Mouse (Mus musculus): ENCODE measurements around the gene Pcgf6. TPM values are rescaled to one million over a fixed set of nuclear protein-coding genes. Genes with fewer than 3 reads are reported as not detected.
A peak's percentile ranks its signal among the peaks of the same experiment; 100 is the strongest.

Gene Pcgf6
- polyA plus RNA-seq, 1 experiment from 2014 or later = 28.0 TPM

- Histone ChIP-seq H3K4me1 (replicated peaks) (peaks cover 36% of the 10 kb centered on the region), H3K9me3 (no peaks in the 10 kb centered on the region), H3K4me3 (peak overlapping the region; percentile 62), H3K27me3 (ENCODE audit: insufficient read depth, poor library complexity, severe bottlenecking) (peaks cover 36% of the 10 kb centered on the region), H3K36me3 (peaks cover 30% of the 10 kb centered on the region), H3K27ac (peak overlapping the region; percentile 74)
- WGBS = 16% methylated on average over 6 of the region's 6 CpGs
- peak; percentile 75 for DNase-seq (ENCODE audit: low spot score)
Measured at GRCm38 (mm10) chr19:47019326-47019725, 31.4 kb downstream of the Pcgf6 start.

DNA sequence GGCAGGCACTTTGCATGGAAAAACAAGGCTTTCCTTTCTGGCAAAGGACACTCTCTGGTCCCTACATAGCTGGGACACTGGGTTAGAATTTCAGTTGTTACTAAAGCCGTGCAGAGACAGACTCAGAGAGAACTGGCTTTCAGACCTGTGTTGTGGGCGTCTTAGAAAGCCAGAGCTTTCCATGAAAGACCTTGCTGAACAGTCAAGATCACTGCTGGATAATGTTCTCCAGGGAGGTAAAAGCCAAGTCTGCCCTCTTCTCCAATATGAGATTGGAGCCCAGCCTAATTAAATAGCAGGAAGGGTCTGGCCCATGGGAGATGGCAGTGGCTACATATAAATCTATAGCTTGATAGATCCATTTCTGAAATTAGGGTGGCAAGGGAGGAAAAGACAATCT, 32.4 kb downstream of the Pcgf6 start:
- peaks cover 23% of the 10 kb centered on the region for H3K36me3 ChIP-seq
- WGBS = 21% methylated on average over 2 of the region's 2 CpGs
- H3K4me3 ChIP-seq = peak overlapping the region; percentile 62
- peaks cover 45% of the 10 kb centered on the region for H3K4me1 ChIP-seq (replicated peaks)
- no peaks in the 10 kb centered on the region for H3K9me3 ChIP-seq
- DNase-seq (ENCODE audit: low spot score) = no peak
- peak overlapping the region; percentile 83 for H3K27ac ChIP-seq
- H3K27me3 ChIP-seq (ENCODE audit: insufficient read depth, poor library complexity, severe bottlenecking) = peaks cover 46% of the 10 kb centered on the region

- 7% methylated on average over 3 of the region's 3 CpGs for WGBS
- H3K27me3 ChIP-seq (ENCODE audit: insufficient read depth, poor library complexity, severe bottlenecking) = peaks cover 51% of the 10 kb centered on the region
- DNase-seq (ENCODE audit: low spot score) = no peak
- H3K27ac ChIP-seq = peak overlapping the region; percentile 83
- peak overlapping the region; percentile 62 for H3K4me3 ChIP-seq
- peaks cover 18% of the 10 kb centered on the region for H3K36me3 ChIP-seq
- peaks cover 45% of the 10 kb centered on the region for H3K4me1 ChIP-seq (replicated peaks)
- no peaks in the 10 kb centered on the region for H3K9me3 ChIP-seq
Measured at GRCm38 (mm10) chr19:47017831-47018230, 32.9 kb downstream of the Pcgf6 start.

DNA sequence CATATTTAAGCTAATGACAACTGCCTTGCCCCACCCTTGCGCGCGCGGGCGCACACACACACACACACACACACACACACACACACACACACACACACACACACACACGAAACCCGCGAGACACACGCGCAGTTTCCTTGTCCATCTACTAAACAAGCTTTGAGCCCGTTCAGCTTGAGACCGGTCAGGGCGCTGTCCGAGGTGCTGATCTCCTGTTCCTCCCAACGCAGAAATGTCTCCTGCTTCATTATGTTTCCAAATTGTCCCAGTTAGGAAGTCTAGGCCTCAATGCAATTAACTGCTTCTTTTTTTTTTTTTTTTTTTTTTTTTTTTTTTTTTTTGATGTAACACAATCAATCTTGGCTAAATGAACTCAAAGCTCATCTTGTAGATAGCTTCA, 34.2 kb downstream of the Pcgf6 start:
- Histone ChIP-seq H3K4me1 (replicated peaks) (peaks cover 45% of the 10 kb centered on the region), H3K27ac (no peak overlapping the region), H3K36me3 (peaks cover 6% of the 10 kb centered on the region; the same call in 1 of the 2 replicates), H3K9me3 (no peaks in the 10 kb centered on the region), H3K4me3 (peak overlapping the region; percentile 62), H3K27me3 (ENCODE audit: insufficient read depth, poor library complexity, severe bottlenecking) (peaks cover 60% of the 10 kb centered on the region)
- under 1% methylated on average over 15 of the region's 15 CpGs for WGBS
- peak; percentile 83 for DNase-seq (ENCODE audit: low spot score)

DNA sequence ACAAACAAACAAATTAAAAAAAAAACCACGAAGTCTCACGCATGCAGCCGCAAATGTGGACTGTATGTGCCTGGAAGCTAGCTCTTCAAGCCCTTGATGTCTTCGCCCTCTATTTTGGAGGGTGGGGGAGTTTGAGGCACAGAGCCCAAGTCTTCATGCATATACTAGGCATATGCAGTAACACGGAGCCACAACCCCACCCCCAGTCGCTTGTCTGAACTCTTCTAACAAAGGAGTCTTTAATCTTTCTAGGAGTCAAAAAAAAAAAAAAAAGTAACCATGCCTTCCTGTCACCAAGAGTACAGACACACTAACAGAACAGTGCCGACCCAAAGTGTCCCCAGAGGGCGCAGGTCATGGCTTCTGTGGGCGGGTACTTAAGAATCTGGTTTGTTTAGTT, 34.7 kb downstream of the Pcgf6 start:
- peak overlapping the region; percentile 82; the same call in 1 of the 2 replicates for H3K27ac ChIP-seq
- peak; percentile 14 for DNase-seq (ENCODE audit: low spot score)

GRCm38 (mm10) chr19:47015396-47015795, 35.3 kb downstream of the Pcgf6 start:
- Histone ChIP-seq H3K4me3 (peak overlapping the region; percentile 62), H3K27me3 (ENCODE audit: insufficient read depth, poor library complexity, severe bottlenecking) (peaks cover 60% of the 10 kb centered on the region), H3K27ac (peak overlapping the region; percentile 82), H3K36me3 (no peaks in the 10 kb centered on the region), H3K9me3 (no peaks in the 10 kb centered on the region), H3K4me1 (replicated peaks) (peaks cover 45% of the 10 kb centered on the region)
- WGBS = 1% methylated on average over 37 of the region's 37 CpGs
- DNase-seq (ENCODE audit: low spot score) = no peak

More for the DNA sequence above, 34.7 kb downstream of the Pcgf6 start:
- H3K36me3 ChIP-seq = peaks cover under 1% of the 10 kb centered on the region; the same call in 1 of the 2 replicates
- H3K9me3 ChIP-seq = no peaks in the 10 kb centered on the region
- WGBS = 3% methylated on average over 9 of the region's 9 CpGs
- peaks cover 60% of the 10 kb centered on the region for H3K27me3 ChIP-seq (ENCODE audit: insufficient read depth, poor library complexity, severe bottlenecking)
- peaks cover 45% of the 10 kb centered on the region for H3K4me1 ChIP-seq (replicated peaks)
- peak overlapping the region; percentile 62 for H3K4me3 ChIP-seq

GRCm38 (mm10) chr19:47014447-47015381, 36.0 kb downstream of the Pcgf6 start, which contains the start of the genes Ina and Nt5c2:
Ina (plus strand) TSS chr19:47014698.
Nt5c2 (minus strand) TSS chr19:47015153.
- peak; percentile 65 for DNase-seq (ENCODE audit: low spot score)
- Histone ChIP-seq H3K27ac (peak within 1 kb of the TSS; percentile 82), H3K27me3 (ENCODE audit: insufficient read depth, poor library complexity, severe bottlenecking) (peaks cover 60% of the 10 kb centered on the region), H3K4me1 (replicated peaks) (peaks cover 45% of the 10 kb centered on the region), H3K9me3 (no peaks in the 10 kb centered on the region), H3K36me3 (no peaks in the 10 kb centered on the region), H3K4me3 (peak within 1 kb of the TSS; percentile 62)
- WGBS = under 1% methylated on average over 124 of the region's 124 CpGs

GRCm38 (mm10) chr19:47014159-47014446, 36.6 kb downstream of the Pcgf6 start:
- H3K4me1 ChIP-seq (replicated peaks) = peaks cover 39% of the 10 kb centered on the region
- H3K9me3 ChIP-seq = no peaks in the 10 kb centered on the region
- DNase-seq (ENCODE audit: low spot score) = no peak
- peaks cover 60% of the 10 kb centered on the region for H3K27me3 ChIP-seq (ENCODE audit: insufficient read depth, poor library complexity, severe bottlenecking)
- H3K27ac ChIP-seq = peak overlapping the region; percentile 82
- H3K36me3 ChIP-seq = no peaks in the 10 kb centered on the region
- under 1% methylated on average over 11 of the region's 11 CpGs for WGBS
- H3K4me3 ChIP-seq = peak overlapping the region; percentile 62

DNA sequence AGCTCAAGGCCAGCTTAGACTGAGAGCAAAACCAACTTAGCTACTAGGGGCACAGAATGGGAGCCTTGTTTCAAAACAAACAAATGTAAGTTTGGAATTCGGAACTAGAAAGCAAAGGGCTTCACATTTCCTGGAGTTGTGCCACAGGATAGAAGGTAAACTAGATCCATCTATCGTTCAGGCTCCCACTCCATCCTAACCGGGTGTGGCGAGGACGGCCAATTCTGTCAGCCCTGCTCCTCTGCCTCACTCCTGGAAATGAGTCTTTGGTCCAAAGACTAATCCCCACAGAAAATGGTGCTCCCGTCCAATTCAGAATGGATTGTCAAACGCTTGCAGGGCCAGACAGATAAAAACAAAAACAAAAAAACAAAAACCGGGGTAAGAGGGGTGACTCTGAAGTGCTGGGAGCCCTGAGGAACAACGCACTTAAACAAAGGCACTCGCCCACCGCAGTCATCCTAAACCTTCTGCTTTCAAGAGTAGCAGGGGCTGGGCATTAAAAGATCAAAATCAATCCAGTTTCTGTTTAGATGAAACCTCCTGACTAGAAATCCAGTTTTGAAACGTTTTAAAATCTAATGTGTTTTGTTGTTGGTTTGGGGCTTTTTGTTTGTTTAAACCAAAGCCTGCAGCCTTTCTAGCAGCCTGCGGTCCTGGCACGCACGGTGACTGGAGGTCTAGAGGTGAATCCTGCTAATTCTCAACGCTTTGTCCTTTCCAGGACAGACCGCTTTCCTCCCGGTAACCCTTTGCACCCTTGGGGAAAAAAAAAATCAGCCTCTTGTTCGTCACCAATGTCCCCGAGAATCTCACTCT, 37.2 kb downstream of the Pcgf6 start:
- H3K27me3 ChIP-seq (ENCODE audit: insufficient read depth, poor library complexity, severe bottlenecking) = peaks cover 60% of the 10 kb centered on the region
- peaks cover 37% of the 10 kb centered on the region for H3K4me1 ChIP-seq (replicated peaks)
- peak overlapping the region; percentile 62 for H3K4me3 ChIP-seq
- H3K36me3 ChIP-seq = no peaks in the 10 kb centered on the region
- WGBS = 10% methylated on average over 20 of the region's 20 CpGs
- H3K27ac ChIP-seq = peak overlapping the region; percentile 82
- DNase-seq (ENCODE audit: low spot score) = no peak
- no peaks in the 10 kb centered on the region for H3K9me3 ChIP-seq

- WGBS = 90% methylated on average over 15 of the region's 15 CpGs
- H3K4me1 ChIP-seq (replicated peaks) = peaks cover 31% of the 10 kb centered on the region
- no peak for DNase-seq (ENCODE audit: low spot score)
- H3K4me3 ChIP-seq = no peak overlapping the region
- peaks cover 54% of the 10 kb centered on the region for H3K27me3 ChIP-seq (ENCODE audit: insufficient read depth, poor library complexity, severe bottlenecking)
- H3K27ac ChIP-seq = no peak overlapping the region
- 0 out of 2 replicates have a peak, but pooled peaks cover 3% of the 10 kb centered on the region for H3K9me3 ChIP-seq
- H3K36me3 ChIP-seq = no peaks in the 10 kb centered on the region
Measured at GRCm38 (mm10) chr19:47012521-47013130, 38.1 kb downstream of the Pcgf6 start.

GRCm38 (mm10) chr19:47009943-47010342, 40.8 kb downstream of the Pcgf6 start:
- no peak for DNase-seq (ENCODE audit: low spot score)
- Histone ChIP-seq H3K36me3 (no peaks in the 10 kb centered on the region), H3K4me1 (replicated peaks) (peaks cover 15% of the 10 kb centered on the region), H3K27ac (no peak overlapping the region), H3K9me3 (0 out of 2 replicates have a peak, but pooled peaks cover 3% of the 10 kb centered on the region), H3K27me3 (ENCODE audit: insufficient read depth, poor library complexity, severe bottlenecking) (peaks cover 31% of the 10 kb centered on the region), H3K4me3 (no peak overlapping the region)
- 90% methylated on average over 5 of the region's 5 CpGs for WGBS

- WGBS = 93% methylated on average over 7 of the region's 7 CpGs
- peaks cover 25% of the 10 kb centered on the region for H3K27me3 ChIP-seq (ENCODE audit: insufficient read depth, poor library complexity, severe bottlenecking)
- peaks cover 10% of the 10 kb centered on the region for H3K4me1 ChIP-seq (replicated peaks)
- DNase-seq (ENCODE audit: low spot score) = no peak
- no peaks in the 10 kb centered on the region for H3K36me3 ChIP-seq
- H3K9me3 ChIP-seq = 0 out of 2 replicates have a peak, but pooled peaks cover 3% of the 10 kb centered on the region
- H3K4me3 ChIP-seq = no peak overlapping the region
- no peak overlapping the region for H3K27ac ChIP-seq
Measured at GRCm38 (mm10) chr19:47009420-47009819, 41.3 kb downstream of the Pcgf6 start.

All from hindbrain, embryonic 10.5 days (tissue).